Mouse (Mus musculus) liver, embryonic 16.5 days (tissue): Measurements from ENCODE around the gene Pex5l. TPM values are rescaled to one million over a fixed set of nuclear protein-coding genes. Genes with fewer than 3 reads are reported as not detected.

Experiments
- ATAC-seq: fragments of 200-750 bp; cut with Nextera tagmentation; 2 replicates; pipeline ENCODE4 v1.8.0; 2017; ENCODE audit warnings: low read depth, mild to moderate bottlenecking, moderate number of reproducible peaks, moderate library complexity
- H3K27ac ChIP-seq: fragments of 300-500 bp; sonication (generic); 2 replicates; pipeline ENCODE4 v1.5.1; 2014; ENCODE audit warnings: mild to moderate bottlenecking, low read length
- H3K27me3 ChIP-seq: fragments of 300-500 bp; sonication (generic); 2 replicates; pipeline ENCODE4 v1.6.1; 2014; ENCODE audit warnings: low read depth, low read length, mixed read lengths; ENCODE audit not compliant: control insufficient read depth, insufficient read depth
- H3K36me3 ChIP-seq: fragments of 300-500 bp; sonication (generic); 2 replicates; pipeline ENCODE4 v1.6.1; 2014; ENCODE audit warnings: mild to moderate bottlenecking; ENCODE audit not compliant: control insufficient read depth, insufficient read depth
- H3K4me1 ChIP-seq: fragments of 300-500 bp; sonication (generic); 2 replicates; pipeline ENCODE4 v1.6.1; 2014; ENCODE audit warnings: low read depth, low read length, mixed read lengths; ENCODE audit not compliant: control insufficient read depth
- H3K4me2 ChIP-seq: fragments of 300-500 bp; sonication (generic); 2 replicates; pipeline ENCODE4 v1.6.1; 2014; ENCODE audit warnings: low read depth, low read length, mixed read lengths
- H3K4me3 ChIP-seq: fragments of 300-500 bp; sonication (generic); 2 replicates; pipeline ENCODE4 v1.5.1; 2014; ENCODE audit warnings: low read depth, mild to moderate bottlenecking, low read length
- H3K9ac ChIP-seq: fragments of 300-500 bp; sonication (generic); 2 replicates; pipeline ENCODE4 v1.6.1; 2014; ENCODE audit warnings: low read depth, low read length
- H3K9me3 ChIP-seq: fragments of 300-500 bp; sonication (generic); replicated peaks from 2 replicates; pipeline ENCODE4 v1.6.1; 2016; ENCODE audit warnings: low read length; ENCODE audit not compliant: control insufficient read depth
- WGBS: fragments of 180-500 bp; shearing (Covaris S2); extraction: QIAGEN DNeasy Blood & Tissue Kit; methylation state at CpG from one replicate; pipeline ENCODE4 v1.1.7; 2014; ENCODE audit not compliant: insufficient replicate concordance; 5-methylcytosine and 5-hydroxymethylcytosine counted together
- polyA plus RNA-seq: library from polyadenylated mRNA; unstranded; fragments of >200 nt; fragmentation: Nextera tagmentation; extraction: Ambion mirVana; gene quantifications from 2 replicates; pipeline ENCODE4 v1.2.1, GENCODE M21; 2015

Gene Pex5l
- polyA plus RNA-seq, 1 experiment from 2014 or later, result not detected

GRCm38 (mm10) chr3:33075696-33076095 lies 67.4 kb downstream of the Pex5l start:
- no peak overlapping the region for H3K9ac ChIP-seq
- no peaks in the 10 kb centered on the region for H3K4me1 ChIP-seq
- H3K9me3 ChIP-seq, result no peaks in the 10 kb centered on the region
- no peaks in the 10 kb centered on the region for H3K27me3 ChIP-seq
- WGBS, result 50% methylated on average over 2 of the region's 2 CpGs
- no peak for ATAC-seq
- H3K4me3 ChIP-seq, result no peak overlapping the region
- H3K27ac ChIP-seq, result no peak overlapping the region
- H3K4me2 ChIP-seq, result no peak overlapping the region
- no peaks in the 10 kb centered on the region for H3K36me3 ChIP-seq

GRCm38 (mm10) chr3:33074266-33074981 lies 68.6 kb downstream of the Pex5l start:
- Histone ChIP-seq H3K9me3 (no peaks in the 10 kb centered on the region), H3K4me3 (no peak overlapping the region), H3K36me3 (no peaks in the 10 kb centered on the region), H3K27me3 (no peaks in the 10 kb centered on the region), H3K4me1 (no peaks in the 10 kb centered on the region), H3K9ac (no peak overlapping the region), H3K4me2 (no peak overlapping the region), H3K27ac (no peak overlapping the region)
- ATAC-seq, result no peak
- WGBS, result 57% methylated on average over 10 of the region's 10 CpGs

DNA sequence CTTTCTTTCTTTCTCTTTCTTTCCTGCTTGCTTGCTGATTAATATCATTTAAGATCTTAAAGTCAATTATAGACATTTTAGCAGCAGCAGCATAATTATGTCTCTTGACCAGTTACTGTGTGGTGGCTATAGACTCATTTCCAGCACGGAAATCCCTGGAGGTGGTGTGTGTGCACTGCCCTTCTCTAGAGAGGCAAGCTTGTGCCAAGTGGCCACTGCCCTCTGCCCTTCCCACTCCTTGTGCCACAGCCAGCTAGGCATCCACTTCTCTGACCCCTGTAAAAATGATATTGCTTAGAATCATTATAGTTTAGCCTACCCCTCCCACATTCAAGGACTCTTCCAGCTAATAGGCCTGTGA lies 69.2 kb downstream of the Pex5l start:
- no peak for ATAC-seq
- H3K4me1 ChIP-seq, result no peaks in the 10 kb centered on the region
- no peak overlapping the region for H3K4me2 ChIP-seq
- H3K9ac ChIP-seq, result no peak overlapping the region
- no peak overlapping the region for H3K4me3 ChIP-seq
- 48% methylated on average over 1 of the region's 1 CpGs for WGBS
- H3K27ac ChIP-seq, result no peak overlapping the region
- no peaks in the 10 kb centered on the region for H3K27me3 ChIP-seq
- no peaks in the 10 kb centered on the region for H3K36me3 ChIP-seq
- H3K9me3 ChIP-seq, result no peaks in the 10 kb centered on the region

DNA sequence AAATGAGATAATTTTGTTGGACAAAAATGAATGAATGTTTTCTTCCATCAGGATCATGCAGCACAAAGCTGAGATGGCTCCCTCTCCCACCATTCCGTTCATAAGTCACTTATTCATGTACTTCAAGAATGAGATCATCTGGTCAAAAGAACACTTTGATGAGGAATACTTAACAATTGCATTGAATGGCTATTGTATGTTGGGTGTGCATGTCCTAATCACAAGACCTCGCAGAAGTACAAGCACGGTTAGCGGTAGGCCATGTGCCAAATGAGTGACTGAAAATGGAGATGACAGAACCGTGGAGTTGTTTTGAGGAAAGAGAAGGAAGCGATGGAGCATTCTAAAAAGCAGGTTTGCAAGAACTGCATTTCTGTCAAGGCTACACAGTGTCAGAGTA lies 72.3 kb downstream of the Pex5l start:
- WGBS, result 69% methylated on average over 6 of the region's 6 CpGs
- H3K27ac ChIP-seq, result no peak overlapping the region

GRCm38 (mm10) chr3:33068146-33068545 lies 74.9 kb downstream of the Pex5l start:
- Histone ChIP-seq H3K4me2 (no peak overlapping the region), H3K36me3 (no peaks in the 10 kb centered on the region), H3K27ac (no peak overlapping the region), H3K9me3 (no peaks in the 10 kb centered on the region), H3K4me1 (no peaks in the 10 kb centered on the region), H3K4me3 (no peak overlapping the region), H3K27me3 (no peaks in the 10 kb centered on the region), H3K9ac (no peak overlapping the region)
- WGBS, result 47% methylated on average over 5 of the region's 5 CpGs
- ATAC-seq, result no peak

More for the DNA sequence above, 72.3 kb downstream of the Pex5l start:
- Histone ChIP-seq H3K36me3 (no peaks in the 10 kb centered on the region), H3K4me1 (no peaks in the 10 kb centered on the region), H3K4me2 (no peak overlapping the region), H3K27me3 (no peaks in the 10 kb centered on the region), H3K9ac (no peak overlapping the region), H3K9me3 (no peaks in the 10 kb centered on the region), H3K4me3 (no peak overlapping the region)
- ATAC-seq, result no peak

- no peak overlapping the region for H3K4me2 ChIP-seq
- ATAC-seq, result no peak
- no peak overlapping the region for H3K9ac ChIP-seq
- 59% methylated on average over 6 of the region's 6 CpGs for WGBS
- no peaks in the 10 kb centered on the region for H3K36me3 ChIP-seq
- no peaks in the 10 kb centered on the region for H3K9me3 ChIP-seq
- H3K27ac ChIP-seq, result no peak overlapping the region
- H3K27me3 ChIP-seq, result no peaks in the 10 kb centered on the region
- H3K4me1 ChIP-seq, result no peaks in the 10 kb centered on the region
- no peak overlapping the region for H3K4me3 ChIP-seq
Observed at GRCm38 (mm10) chr3:33063590-33063989, 79.5 kb downstream of the Pex5l start.

GRCm38 (mm10) chr3:33061428-33061827 lies 81.6 kb downstream of the Pex5l start:
- Histone ChIP-seq H3K4me3 (no peak overlapping the region), H3K4me1 (no peaks in the 10 kb centered on the region), H3K9ac (no peak overlapping the region), H3K27me3 (no peaks in the 10 kb centered on the region), H3K36me3 (no peaks in the 10 kb centered on the region), H3K4me2 (no peak overlapping the region), H3K9me3 (no peaks in the 10 kb centered on the region), H3K27ac (no peak overlapping the region)
- 58% methylated on average over 2 of the region's 2 CpGs for WGBS
- no peak for ATAC-seq

DNA sequence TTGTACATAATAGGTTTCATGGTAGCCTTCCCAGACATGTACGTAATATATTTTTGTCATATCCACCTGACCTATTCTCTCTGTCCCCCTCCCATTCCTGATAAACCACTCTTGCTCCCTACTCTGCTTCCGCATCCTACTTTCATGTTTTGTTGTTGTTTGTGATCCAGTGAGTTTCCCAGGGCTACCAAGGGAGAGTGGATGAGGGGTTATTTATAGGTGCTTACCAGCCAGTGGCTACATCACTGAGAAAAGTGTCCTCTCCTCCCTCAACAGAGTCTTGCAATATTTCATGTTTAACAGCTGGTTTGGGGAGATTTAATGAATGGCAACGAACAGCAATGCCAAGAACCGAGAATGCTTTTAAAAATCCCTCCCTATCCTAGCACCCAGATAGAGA lies 82.0 kb downstream of the Pex5l start:
- 60% methylated on average over 4 of the region's 4 CpGs for WGBS
- H3K9ac ChIP-seq, result no peak overlapping the region

GRCm38 (mm10) chr3:33060343-33060937 lies 82.6 kb downstream of the Pex5l start:
- WGBS, result 46% methylated on average over 7 of the region's 7 CpGs
- Histone ChIP-seq H3K4me1 (no peaks in the 10 kb centered on the region), H3K4me3 (no peak overlapping the region)

More for the DNA sequence above, 82.0 kb downstream of the Pex5l start:
- H3K27ac ChIP-seq, result no peak overlapping the region
- no peak overlapping the region for H3K4me3 ChIP-seq
- H3K27me3 ChIP-seq, result no peaks in the 10 kb centered on the region
- H3K4me1 ChIP-seq, result no peaks in the 10 kb centered on the region
- ATAC-seq, result no peak
- H3K9me3 ChIP-seq, result no peaks in the 10 kb centered on the region
- H3K4me2 ChIP-seq, result no peak overlapping the region
- no peaks in the 10 kb centered on the region for H3K36me3 ChIP-seq

More at GRCm38 (mm10) chr3:33060343-33060937, 82.6 kb downstream of the Pex5l start:
- H3K9me3 ChIP-seq, result no peaks in the 10 kb centered on the region
- no peaks in the 10 kb centered on the region for H3K36me3 ChIP-seq
- no peak overlapping the region for H3K9ac ChIP-seq
- no peaks in the 10 kb centered on the region for H3K27me3 ChIP-seq
- no peak for ATAC-seq
- H3K27ac ChIP-seq, result no peak overlapping the region
- H3K4me2 ChIP-seq, result no peak overlapping the region
